Mouse (Mus musculus): Measurements from ENCODE around the gene Ascl4. TPM values are rescaled to one million over a fixed set of nuclear protein-coding genes. Genes with fewer than 3 reads are reported as not detected.

Gene Ascl4
- polyA plus RNA-seq, 1 experiment from 2014 or later: not detected

- H3K36me3 ChIP-seq (ENCODE audit: control insufficient read depth, insufficient read depth, low read length): peaks cover 99% of the 10 kb centered on the region
- no peaks in the 10 kb centered on the region for H3K4me1 ChIP-seq (replicated peaks; ENCODE audit: control insufficient read depth, insufficient read depth, low read length)
- no peak overlapping the region for H3K4me3 ChIP-seq (ENCODE audit: low read depth, low read length)
- no peak overlapping the region for H3K9ac ChIP-seq (ENCODE audit: low read length)
- ATAC-seq (replicated peaks; ENCODE audit: low FRiP score, low TSS enrichment, low read depth) (no peak), DNase-seq (ENCODE audit: low spot score) (no peak)
- no peaks in the 10 kb centered on the region for H3K9me3 ChIP-seq (ENCODE audit: control insufficient read depth, low read length)
- H3K27ac ChIP-seq (ENCODE audit: low read depth): no peak overlapping the region
- H3K27me3 ChIP-seq (replicated peaks; ENCODE audit: control insufficient read depth, insufficient read depth, low read length): no peaks in the 10 kb centered on the region
- WGBS: 96% methylated on average over 8 of the region's 8 CpGs
- H3K4me2 ChIP-seq (ENCODE audit: low read length): no peak overlapping the region
Observed at GRCm38 (mm10) chr10:85948483-85949196, 21.2 kb downstream of the Ascl4 start.

GRCm38 (mm10) chr10:85951765-85952443 lies 24.4 kb downstream of the Ascl4 start:
- Histone ChIP-seq H3K4me1 (replicated peaks; ENCODE audit: control insufficient read depth, insufficient read depth, low read length) (no peaks in the 10 kb centered on the region; the same call in 1 of the 2 replicates), H3K27me3 (replicated peaks; ENCODE audit: control insufficient read depth, insufficient read depth, low read length) (no peaks in the 10 kb centered on the region), H3K9ac (ENCODE audit: low read length) (no peak overlapping the region), H3K4me3 (ENCODE audit: low read depth, low read length) (no peak overlapping the region), H3K27ac (ENCODE audit: low read depth) (no peak overlapping the region), H3K4me2 (ENCODE audit: low read length) (no peak overlapping the region), H3K36me3 (ENCODE audit: control insufficient read depth, insufficient read depth, low read length) (peaks cover 87% of the 10 kb centered on the region), H3K9me3 (ENCODE audit: control insufficient read depth, low read length) (no peaks in the 10 kb centered on the region)
- DNase-seq (ENCODE audit: low spot score) (no peak), ATAC-seq (replicated peaks; ENCODE audit: low FRiP score, low TSS enrichment, low read depth) (no peak)
- 88% methylated on average over 6 of the region's 6 CpGs for WGBS

GRCm38 (mm10) chr10:85953401-85953800 lies 25.9 kb downstream of the Ascl4 start:
- WGBS: 79% methylated on average over 3 of the region's 3 CpGs
- no peak overlapping the region for H3K4me2 ChIP-seq (ENCODE audit: low read length)
- peaks cover 72% of the 10 kb centered on the region for H3K36me3 ChIP-seq (ENCODE audit: control insufficient read depth, insufficient read depth, low read length)
- no peak for DNase-seq (ENCODE audit: low spot score)
- ATAC-seq (replicated peaks; ENCODE audit: low FRiP score, low TSS enrichment, low read depth): no peak
- no peaks in the 10 kb centered on the region for H3K9me3 ChIP-seq (ENCODE audit: control insufficient read depth, low read length)
- no peaks in the 10 kb centered on the region for H3K27me3 ChIP-seq (replicated peaks; ENCODE audit: control insufficient read depth, insufficient read depth, low read length)
- H3K9ac ChIP-seq (ENCODE audit: low read length): no peak overlapping the region
- no peak overlapping the region for H3K27ac ChIP-seq (ENCODE audit: low read depth)
- no peak overlapping the region for H3K4me3 ChIP-seq (ENCODE audit: low read depth, low read length)
- no peaks in the 10 kb centered on the region; the same call in 1 of the 2 replicates for H3K4me1 ChIP-seq (replicated peaks; ENCODE audit: control insufficient read depth, insufficient read depth, low read length)

- H3K9ac ChIP-seq (ENCODE audit: low read length): no peak overlapping the region
- H3K36me3 ChIP-seq (ENCODE audit: control insufficient read depth, insufficient read depth, low read length): peaks cover 61% of the 10 kb centered on the region
- no peak for DNase-seq (ENCODE audit: low spot score)
- H3K27me3 ChIP-seq (replicated peaks; ENCODE audit: control insufficient read depth, insufficient read depth, low read length): no peaks in the 10 kb centered on the region
- no peak overlapping the region for H3K4me3 ChIP-seq (ENCODE audit: low read depth, low read length)
- no peak for ATAC-seq (replicated peaks; ENCODE audit: low FRiP score, low TSS enrichment, low read depth)
- H3K27ac ChIP-seq (ENCODE audit: low read depth): no peak overlapping the region
- H3K4me2 ChIP-seq (ENCODE audit: low read length): no peak overlapping the region
- H3K9me3 ChIP-seq (ENCODE audit: control insufficient read depth, low read length): no peaks in the 10 kb centered on the region
- H3K4me1 ChIP-seq (replicated peaks; ENCODE audit: control insufficient read depth, insufficient read depth, low read length): no peaks in the 10 kb centered on the region; the same call in 1 of the 2 replicates
- WGBS: 88% methylated on average over 2 of the region's 2 CpGs
Observed at GRCm38 (mm10) chr10:85954429-85954828, 26.9 kb downstream of the Ascl4 start.

- 3% methylated on average over 20 of the region's 20 CpGs for WGBS
- H3K9ac ChIP-seq (ENCODE audit: low read length): peak overlapping the region; percentile 95
- no peaks in the 10 kb centered on the region for H3K27me3 ChIP-seq (replicated peaks; ENCODE audit: control insufficient read depth, insufficient read depth, low read length)
- H3K4me2 ChIP-seq (ENCODE audit: low read length): peak overlapping the region; percentile 84
- DNase-seq (ENCODE audit: low spot score) (peak; percentile 62), ATAC-seq (replicated peaks; ENCODE audit: low FRiP score, low TSS enrichment, low read depth) (0 out of 2 replicates have a peak, but pooled peaks have one; percentile 24)
- no peaks in the 10 kb centered on the region; the same call in 1 of the 2 replicates for H3K4me1 ChIP-seq (replicated peaks; ENCODE audit: control insufficient read depth, insufficient read depth, low read length)
- no peaks in the 10 kb centered on the region for H3K9me3 ChIP-seq (ENCODE audit: control insufficient read depth, low read length)
- peak overlapping the region; percentile 99 for H3K4me3 ChIP-seq (ENCODE audit: low read depth, low read length)
- peaks cover 36% of the 10 kb centered on the region for H3K36me3 ChIP-seq (ENCODE audit: control insufficient read depth, insufficient read depth, low read length)
- H3K27ac ChIP-seq (ENCODE audit: low read depth): peak overlapping the region; percentile 77
Observed at GRCm38 (mm10) chr10:85956871-85957419, 29.5 kb downstream of the Ascl4 start.

- DNase-seq (ENCODE audit: low spot score) (peak; percentile 98), ATAC-seq (replicated peaks; ENCODE audit: low FRiP score, low TSS enrichment, low read depth) (peak; percentile 86)
- H3K36me3 ChIP-seq (ENCODE audit: control insufficient read depth, insufficient read depth, low read length): peaks cover 31% of the 10 kb centered on the region
- peak within 1 kb of the TSS; percentile 77 for H3K27ac ChIP-seq (ENCODE audit: low read depth)
- H3K9ac ChIP-seq (ENCODE audit: low read length): peak within 1 kb of the TSS; percentile 95
- WGBS: under 1% methylated on average over 38 of the region's 38 CpGs
- H3K4me2 ChIP-seq (ENCODE audit: low read length): peak within 1 kb of the TSS; percentile 84
- peak within 1 kb of the TSS; percentile 99 for H3K4me3 ChIP-seq (ENCODE audit: low read depth, low read length)
- H3K9me3 ChIP-seq (ENCODE audit: control insufficient read depth, low read length): no peaks in the 10 kb centered on the region
- H3K27me3 ChIP-seq (replicated peaks; ENCODE audit: control insufficient read depth, insufficient read depth, low read length): no peaks in the 10 kb centered on the region
- H3K4me1 ChIP-seq (replicated peaks; ENCODE audit: control insufficient read depth, insufficient read depth, low read length): no peaks in the 10 kb centered on the region; the same call in 1 of the 2 replicates
Observed at GRCm38 (mm10) chr10:85957464-85957950, 30.0 kb downstream of the Ascl4 start, which contains the start of gene Rtcb. TSS of gene Rtcb (minus strand) at chr10:85957823.

- H3K4me3 ChIP-seq (ENCODE audit: low read depth, low read length): no peak overlapping the region
- H3K9ac ChIP-seq (ENCODE audit: low read length): no peak overlapping the region
- peak; percentile 66 for DNase-seq (ENCODE audit: low spot score)
- no peak overlapping the region for H3K4me2 ChIP-seq (ENCODE audit: low read length)
- ATAC-seq (replicated peaks; ENCODE audit: low FRiP score, low TSS enrichment, low read depth): no peak; the same call in 1 of the 2 replicates
- H3K27ac ChIP-seq (ENCODE audit: low read depth): no peak overlapping the region
- no peaks in the 10 kb centered on the region for H3K36me3 ChIP-seq (ENCODE audit: control insufficient read depth, insufficient read depth, low read length)
- 50% methylated on average over 9 of the region's 9 CpGs for WGBS
- H3K4me1 ChIP-seq (replicated peaks; ENCODE audit: control insufficient read depth, insufficient read depth, low read length): 0 out of 2 replicates have a peak, but pooled peaks cover 8% of the 10 kb centered on the region
- H3K27me3 ChIP-seq (replicated peaks; ENCODE audit: control insufficient read depth, insufficient read depth, low read length): no peaks in the 10 kb centered on the region
- H3K9me3 ChIP-seq (ENCODE audit: control insufficient read depth, low read length): no peaks in the 10 kb centered on the region
Observed at GRCm38 (mm10) chr10:85962897-85963296, 35.4 kb downstream of the Ascl4 start.

GRCm38 (mm10) chr10:85964316-85964715 lies 36.8 kb downstream of the Ascl4 start:
- Histone ChIP-seq H3K4me2 (ENCODE audit: low read length) (no peak overlapping the region), H3K9ac (ENCODE audit: low read length) (no peak overlapping the region), H3K4me1 (replicated peaks; ENCODE audit: control insufficient read depth, insufficient read depth, low read length) (0 out of 2 replicates have a peak, but pooled peaks cover 8% of the 10 kb centered on the region), H3K9me3 (ENCODE audit: control insufficient read depth, low read length) (no peaks in the 10 kb centered on the region), H3K4me3 (ENCODE audit: low read depth, low read length) (no peak overlapping the region), H3K36me3 (ENCODE audit: control insufficient read depth, insufficient read depth, low read length) (no peaks in the 10 kb centered on the region), H3K27ac (ENCODE audit: low read depth) (no peak overlapping the region), H3K27me3 (replicated peaks; ENCODE audit: control insufficient read depth, insufficient read depth, low read length) (no peaks in the 10 kb centered on the region)
- WGBS: 88% methylated on average over 7 of the region's 7 CpGs
- DNase-seq (ENCODE audit: low spot score): no peak
- ATAC-seq (replicated peaks; ENCODE audit: low FRiP score, low TSS enrichment, low read depth): no peak
